Mouse (Mus musculus) lung, adult 2 months (tissue): Measurements from ENCODE around the gene Gm4559.

ENCODE experiments used
- CTCF ChIP-seq: fragments of 200-500 bp; IDR thresholded peaks from 2 replicates; pipeline ENCODE4 v1.5.1; 2011; ENCODE audit warnings: mild to moderate bottlenecking, low read length, control low read depth; ENCODE audit not compliant: insufficient read depth
- POLR2A ChIP-seq: fragments of 200-500 bp; IDR thresholded peaks from 2 replicates; pipeline ENCODE4 v1.6.1; 2011; ENCODE audit warnings: low read depth, mild to moderate bottlenecking, control low read depth, low read length, borderline replicate concordance; ENCODE audit errors: extremely low read depth

GRCm38 (mm10) chr7:142240978-142241377 lies 33.2 kb downstream of the Gm4559 start, which contains the start of gene Gm40460:
- TF ChIP-seq CTCF (no peak), POLR2A (no peak)
